Mouse (Mus musculus) adrenal gland, postnatal 25 days (tissue): Measurements from ENCODE around the gene Lama5. TPM values are rescaled to one million over a fixed set of nuclear protein-coding genes. Genes with fewer than 3 reads are reported as not detected.

Source experiments
- DNase-seq: peaks from one replicate; pipeline ENCODE4 v3.0.0; 2021; ENCODE audit warnings: mixed read lengths
- microRNA-seq, 2 experiments: library from miRNA; unstranded; fragments of <30 nt; microRNA quantifications; one replicate each; pipeline ENCODE4 v1.2.0; 2021
- total RNA-seq: library from RNA; stranded (reverse); gene quantifications from 2 replicates; pipeline ENCODE4 v1.2.3, GENCODE M21; 2021

Gene Lama5
- total RNA-seq, 1 experiment from 2014 or later: 29.3 TPM

GRCm38 (mm10) chr2:180146091-180146490 lies 79.6 kb downstream of the Lama5 start:
- DNase-seq: no peak

- no peak for DNase-seq
Observed at GRCm38 (mm10) chr2:180135414-180135813, 90.2 kb downstream of the Lama5 start.

GRCm38 (mm10) chr2:180133911-180134310 lies 91.7 kb downstream of the Lama5 start:
- no peak for DNase-seq

- DNase-seq: no peak
Observed at GRCm38 (mm10) chr2:180133231-180133630, 92.4 kb downstream of the Lama5 start.

- DNase-seq: no peak
Observed at GRCm38 (mm10) chr2:180127675-180128074, 98.0 kb downstream of the Lama5 start.

Small RNA genes within 50 kb of the gene (microRNA-seq; reads per million reads assigned to microRNA genes)
- 0 reads per million in 2 experiments for gene Mir3091
- 0 to 0.36 reads per million in 2 experiments for gene Mir7005

Other genes with a start within 250 kb of the Lama5 start
- gene Taf4, start 249.2 kb downstream of the Lama5 start, total RNA-seq: 18.8 and 25.3 TPM in 2 replicates
- gene Lsm14b, start 200.9 kb downstream of the Lama5 start, total RNA-seq: 45.1 and 47.4 TPM in 2 replicates
- gene Psma7, start 183.4 kb downstream of the Lama5 start, total RNA-seq: 240 and 254 TPM in 2 replicates
- gene Ss18l1, start 183.3 kb downstream of the Lama5 start, total RNA-seq: 10.9 and 13.6 TPM in 2 replicates
- 21.4 and 23.1 TPM in 2 replicates for gene Mtg2, start 155.3 kb downstream of the Lama5 start, total RNA-seq
- 0.49 TPM in 1 of 2 replicates, not detected in the other for gene Hrh3, start 121.4 kb downstream of the Lama5 start, total RNA-seq
- gene Osbpl2, start 106.6 kb downstream of the Lama5 start, total RNA-seq: 47.2 and 48.9 TPM in 2 replicates
- 132 and 145 TPM in 2 replicates for gene Adrm1, start 54.4 kb downstream of the Lama5 start, total RNA-seq
- gene Rps21, start 31.5 kb upstream of the Lama5 start, total RNA-seq: 728 and 789 TPM in 2 replicates
- 16.1 and 19.6 TPM in 2 replicates for gene Cables2, start 47.6 kb upstream of the Lama5 start, total RNA-seq
- gene Rbbp8nl, start 64.0 kb upstream of the Lama5 start, total RNA-seq: not detected in 2 replicates
- 0.29 TPM in 1 of 2 replicates, not detected in the other for gene Gata5, start 108.8 kb upstream of the Lama5 start, total RNA-seq
- 1.5 and 3.9 TPM in 2 replicates for gene Slco4a1, start 230.4 kb upstream of the Lama5 start, total RNA-seq